Mouse (Mus musculus) mesoderm, embryonic 11.5 days (tissue): ENCODE measurements around the gene Olfr557.
A peak's percentile ranks its signal among the peaks of the same experiment; 100 is the strongest.

ENCODE experiments used
- DNase-seq: peaks from one replicate; pipeline ENCODE4 v3.0.0-alpha.2; 2012; ENCODE audit warnings: low read depth, low spot score

Gene Olfr557

DNA sequence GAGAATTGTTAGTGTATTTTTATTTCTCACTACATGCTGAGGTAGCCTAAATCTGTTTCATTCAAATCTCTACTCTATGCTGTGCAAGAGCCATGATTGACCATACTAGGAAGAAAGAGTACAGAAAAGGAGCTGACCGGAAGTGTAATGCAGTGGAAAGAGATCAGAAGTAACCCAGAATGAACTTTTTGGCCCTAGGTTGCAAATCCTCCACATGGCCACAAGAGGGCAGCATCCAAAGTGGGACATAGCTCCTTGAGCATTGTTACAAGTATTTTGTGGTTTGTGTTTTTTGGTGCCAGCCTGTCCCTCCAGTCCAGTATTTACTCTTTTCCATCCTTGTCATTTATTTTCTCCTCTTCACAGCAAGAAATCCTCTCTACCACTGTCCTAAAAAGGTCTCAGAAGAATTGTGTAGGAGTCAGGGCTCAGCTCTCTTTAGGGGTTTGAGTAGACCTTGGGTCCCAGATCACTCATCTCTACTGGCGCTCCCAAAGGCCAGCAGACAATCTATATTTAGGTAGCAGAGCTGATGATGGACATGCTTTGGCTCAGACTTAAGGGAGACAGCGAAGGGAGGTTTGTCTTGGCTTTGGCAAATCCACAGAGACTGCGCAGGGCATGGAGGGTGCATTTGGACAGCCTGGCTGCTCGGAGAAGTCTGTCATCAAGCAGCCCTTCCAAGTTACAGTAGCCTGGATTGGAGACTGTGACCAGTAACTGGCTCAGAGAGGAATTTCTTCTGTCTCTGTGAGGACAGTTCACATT lies at the start of gene Olfr557:
Gene Olfr557, plus strand, starts transcription at position 553 of the 768 bp plus-strand sequence.
- peak; percentile 51 for DNase-seq

DNA sequence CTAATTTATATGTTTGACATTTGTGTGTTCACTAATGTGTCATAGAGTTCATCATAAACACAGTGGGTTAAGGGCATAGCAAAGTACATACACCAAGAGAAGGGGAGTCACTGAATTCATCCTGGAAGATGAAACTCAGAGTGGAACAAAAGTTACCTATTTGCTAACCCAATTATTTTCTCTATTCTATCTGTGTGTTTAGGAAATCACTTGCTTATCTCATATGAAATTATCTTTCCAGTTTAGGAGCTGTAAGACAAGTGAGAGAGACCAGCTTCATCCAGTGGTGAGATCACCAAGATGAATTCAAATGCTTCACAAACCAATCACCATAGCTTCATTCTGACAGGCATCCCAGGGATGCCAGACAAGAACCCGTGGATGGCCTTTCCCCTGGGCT lies 37.2 kb upstream of the Olfr557 start, which contains the start of gene Olfr555:
Gene Olfr555, plus strand, starts transcription at position 301 of the 400 bp plus-strand sequence.
- no peak for DNase-seq

DNA sequence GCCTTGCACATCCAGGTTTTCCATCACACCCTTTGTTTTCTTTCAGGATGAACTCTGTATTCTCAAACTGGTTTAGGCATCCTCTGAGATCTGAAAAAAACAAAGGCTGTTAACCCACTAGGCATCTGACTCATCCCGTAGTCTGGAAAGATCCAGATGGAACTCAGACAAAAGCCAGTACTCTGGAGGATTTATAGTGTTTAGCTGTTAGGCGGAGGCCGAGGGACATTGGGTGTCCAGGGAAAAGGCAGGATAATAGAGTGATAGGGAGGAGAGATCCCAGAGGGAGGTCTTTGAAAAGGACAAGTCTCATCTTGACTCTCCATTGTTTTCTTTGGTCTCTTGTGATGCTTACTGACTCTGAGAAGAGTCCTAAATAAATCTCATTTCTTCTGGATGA lies 31.1 kb upstream of the Olfr557 start, which contains the start of gene Olfr556:
Gene Olfr556, plus strand, starts transcription at position 301 of the 400 bp plus-strand sequence.
- no peak for DNase-seq

DNA sequence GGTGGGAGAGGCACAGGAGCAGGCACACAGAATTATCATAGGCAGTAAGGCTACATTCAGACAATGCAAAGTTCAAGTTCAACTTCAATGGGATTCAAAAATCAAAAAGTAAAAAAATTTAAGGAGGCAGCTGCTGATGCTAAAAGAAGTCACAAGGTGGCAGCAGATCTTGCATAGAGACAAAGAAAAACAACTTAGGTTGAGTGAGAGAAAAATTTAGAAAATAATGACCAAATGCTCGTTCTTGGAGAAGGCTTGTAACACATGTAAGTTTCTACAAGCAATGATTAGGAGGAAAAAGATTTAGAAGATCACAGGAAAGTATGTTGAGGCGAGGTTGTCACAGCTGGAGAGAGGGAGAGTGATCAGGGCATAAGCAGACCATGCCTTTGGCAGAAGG lies 30.3 kb upstream of the Olfr557 start:
- peak; percentile 15 for DNase-seq

DNA sequence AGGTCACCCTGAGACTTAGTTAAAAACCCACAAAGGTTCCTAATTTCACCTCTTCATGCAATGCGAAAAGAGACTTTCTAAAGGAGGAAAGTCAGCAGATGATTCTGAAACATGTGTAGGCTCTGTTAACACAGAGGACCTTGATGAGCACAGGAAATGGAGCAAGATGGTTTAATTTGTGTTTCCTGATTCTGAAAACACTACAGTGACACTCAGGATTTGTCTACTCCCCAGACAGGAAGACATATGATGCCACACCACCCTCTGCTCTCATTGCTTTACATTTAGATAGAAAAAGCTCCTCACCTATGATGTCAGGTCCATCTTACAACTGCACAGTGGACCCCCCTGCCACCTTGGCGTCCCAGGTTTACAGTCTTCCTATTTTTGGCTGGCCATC lies 19.5 kb upstream of the Olfr557 start:
- DNase-seq, result no peak

DNA sequence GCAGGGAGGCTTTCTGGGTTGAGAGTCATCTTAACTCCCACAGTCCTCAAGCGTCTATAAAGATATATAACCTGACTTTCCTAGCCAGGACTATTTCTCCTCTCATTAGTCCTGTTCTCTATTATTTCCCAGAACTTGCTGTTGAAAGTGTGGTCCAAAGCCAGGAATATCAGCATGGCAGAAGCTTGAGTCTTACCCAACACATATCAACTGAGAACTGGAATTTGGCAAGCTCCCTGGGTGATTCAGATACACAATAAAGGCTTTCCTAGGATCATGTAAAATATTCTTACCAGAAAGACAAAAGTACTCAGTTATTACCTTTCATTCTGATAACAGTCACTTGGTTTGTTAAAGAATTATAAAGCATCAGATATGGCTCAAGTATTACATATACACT lies 13.8 kb upstream of the Olfr557 start:
- no peak for DNase-seq

DNA sequence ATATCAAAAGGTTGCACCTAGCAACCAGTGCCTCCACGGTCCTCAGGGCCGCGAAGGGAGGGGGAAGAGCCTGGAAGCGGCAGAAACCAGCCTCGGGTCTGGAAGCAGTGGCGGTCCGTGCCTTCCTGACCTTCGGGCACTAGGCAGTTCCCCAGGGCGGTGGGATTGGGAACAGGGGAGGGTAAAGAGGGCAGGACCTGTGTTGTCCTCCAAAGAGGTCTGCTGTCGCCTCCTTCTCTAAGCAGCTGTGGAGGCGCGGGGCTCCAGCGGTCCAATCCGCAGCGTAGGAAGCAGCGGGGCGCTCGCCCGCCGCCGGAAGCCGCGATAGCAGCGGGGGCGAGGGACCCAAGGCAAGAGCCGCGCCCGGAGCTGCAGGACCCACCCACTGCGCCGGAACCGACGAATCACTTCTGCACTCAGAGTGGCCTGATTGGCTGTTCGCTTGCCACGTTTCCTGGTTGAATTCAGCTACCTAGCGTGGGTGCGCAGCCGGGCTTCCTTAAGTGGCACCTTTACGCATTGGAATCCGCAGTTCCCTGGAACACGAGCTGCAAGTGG lies 8.7 kb upstream of the Olfr557 start, which contains the start of gene Trim68:
Gene Trim68, minus strand, starts transcription at position 384 of the 558 bp plus-strand sequence.
- DNase-seq, result peak; percentile 89

DNA sequence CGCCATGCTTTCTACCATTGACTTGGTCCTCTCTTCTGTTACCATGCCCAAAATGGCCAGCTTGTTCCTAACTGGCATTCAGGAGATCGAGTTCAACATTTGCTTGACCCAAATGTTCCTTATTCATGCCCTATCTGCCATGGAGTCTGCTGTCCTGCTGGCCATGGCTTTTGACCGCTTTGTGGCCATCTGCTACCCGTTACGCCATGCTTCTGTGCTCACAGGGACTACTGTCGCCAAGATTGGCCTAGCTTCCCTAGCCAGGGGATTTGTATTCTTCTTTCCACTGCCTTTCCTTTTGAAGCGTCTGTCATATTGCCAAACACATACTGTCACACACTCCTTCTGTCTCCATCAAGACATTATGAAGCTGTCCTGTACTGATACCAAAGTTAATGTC lies 2.8 kb downstream of the Olfr557 start:
- no peak for DNase-seq

DNA sequence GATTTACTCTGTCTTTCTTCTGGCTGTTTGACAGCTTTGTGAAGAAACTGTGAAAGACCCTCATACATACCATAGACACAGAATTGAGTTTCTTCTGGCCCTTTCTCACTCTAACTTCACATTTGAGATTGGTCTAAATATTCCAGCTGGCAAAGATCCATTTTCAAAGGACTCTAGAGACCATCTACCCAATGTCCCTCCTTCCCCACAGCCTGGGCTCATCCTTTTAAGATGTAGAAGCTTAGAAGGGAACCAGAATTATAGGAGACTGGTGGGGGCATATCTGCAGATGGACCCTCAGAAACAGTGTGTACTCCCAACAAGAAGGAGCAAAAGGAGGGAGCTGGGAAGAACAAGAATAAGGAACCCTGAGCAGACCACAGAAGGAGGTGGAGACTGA lies 6.2 kb downstream of the Olfr557 start, which contains the start of gene Olfr558:
Gene Olfr558, plus strand, starts transcription at position 301 of the 400 bp plus-strand sequence.
- no peak for DNase-seq

DNA sequence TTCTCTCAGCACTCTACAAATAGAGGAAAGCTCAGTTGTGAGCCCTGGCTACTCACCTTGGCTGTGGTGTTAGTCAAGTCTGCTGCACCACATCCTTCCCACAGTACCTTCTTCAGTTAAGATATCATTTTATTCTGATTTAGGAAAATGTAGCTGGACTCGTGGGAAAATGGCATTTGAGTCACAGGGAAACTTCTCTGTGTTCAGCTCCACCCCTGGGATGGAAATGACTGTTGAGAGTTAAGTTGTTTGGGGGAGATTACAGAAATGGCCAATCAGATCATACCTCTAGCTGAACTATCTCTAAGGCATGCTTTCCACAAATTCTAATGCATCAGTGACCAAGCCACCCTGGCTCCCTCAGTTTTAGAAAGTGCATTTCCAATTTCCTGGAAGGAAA lies 23.3 kb downstream of the Olfr557 start, which contains the start of gene Olfr33:
Gene Olfr33, minus strand, starts transcription at position 101 of the 400 bp plus-strand sequence.
- DNase-seq, result no peak

DNA sequence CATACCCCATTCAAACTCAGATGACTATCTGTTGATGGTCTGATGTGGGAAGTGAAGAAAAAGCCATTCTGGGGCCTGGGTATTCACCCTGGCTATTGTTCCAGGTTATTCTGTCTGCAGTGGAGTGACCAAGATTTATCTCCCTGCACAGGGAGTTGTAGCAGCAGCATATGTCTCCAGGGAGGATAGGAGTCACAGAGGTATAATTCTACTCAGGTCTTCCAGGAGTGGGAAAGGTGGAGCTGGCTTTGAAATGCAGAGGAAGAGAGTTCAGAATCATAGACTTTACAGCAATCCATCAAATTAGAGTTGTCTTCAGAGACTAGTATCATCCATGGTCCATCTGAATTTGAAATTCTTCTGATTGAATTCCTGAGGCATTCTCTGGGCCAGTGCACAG lies 31.7 kb downstream of the Olfr557 start, which contains the start of gene Olfr559:
Gene Olfr559, minus strand, starts transcription at position 101 of the 400 bp plus-strand sequence.
- no peak for DNase-seq

DNA sequence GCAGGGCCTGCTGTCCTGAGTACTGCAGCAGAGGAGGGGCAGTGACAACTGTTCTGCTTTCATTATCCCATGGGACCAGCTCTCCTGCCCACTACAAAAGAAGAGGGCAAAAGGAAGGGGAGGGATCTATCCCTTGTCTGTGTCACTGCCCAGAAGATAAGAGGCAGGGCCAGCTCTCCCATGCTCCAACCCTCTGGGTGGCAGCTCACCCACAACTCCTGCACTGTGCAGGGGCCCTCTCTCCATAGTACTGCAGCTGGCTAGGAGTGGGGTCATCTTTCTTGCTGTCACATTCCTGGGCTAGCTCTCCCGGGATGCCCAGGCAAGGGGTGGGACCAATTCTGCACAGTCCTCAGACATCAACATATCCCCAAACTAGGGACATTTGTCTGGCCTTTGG lies 38.1 kb downstream of the Olfr557 start:
- no peak for DNase-seq

DNA sequence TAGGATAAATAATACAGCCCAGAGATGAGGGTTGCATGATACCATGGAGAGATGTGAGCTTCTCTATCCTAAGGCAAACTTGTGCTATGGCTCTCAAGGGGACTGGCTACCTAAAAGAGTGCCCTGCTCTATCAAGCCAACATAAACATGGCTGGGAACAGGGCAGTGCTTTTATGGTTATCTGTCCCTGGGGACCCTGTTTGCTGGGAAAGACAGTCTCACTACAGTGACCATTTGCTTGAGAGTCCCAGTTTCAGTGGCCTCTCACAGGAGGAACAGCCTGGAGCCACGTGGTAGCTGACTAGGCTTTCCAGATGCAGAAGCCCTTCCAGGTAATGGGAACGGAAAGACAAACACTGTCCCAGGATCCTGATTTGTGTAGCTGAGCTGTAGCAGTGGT lies 42.0 kb downstream of the Olfr557 start:
- DNase-seq, result peak; percentile 33
